Mouse (Mus musculus) limb, embryonic 14.5 days (tissue): ENCODE measurements at regions not wholly inside any gene's neighbourhood (a gene's known extent, or its start where the extent isn't known, plus 50 kb on each side); places are given as distances from the start of the nearest gene placed in this dataset.

Experiments
- ATAC-seq: fragments of 200-750 bp; cut with Nextera tagmentation; 2 replicates; pipeline ENCODE4 v1.8.0; 2017; ENCODE audit warnings: low read depth, moderate number of reproducible peaks, moderate TSS enrichment; ENCODE audit not compliant: low FRiP score
- DNase-seq: peaks from one replicate; pipeline ENCODE4 v3.0.0-alpha.2; 2015; ENCODE audit warnings: low spot score
- H3K27ac ChIP-seq: fragments of 300-500 bp; sonication (generic); replicated peaks from 2 replicates; pipeline ENCODE4 v1.5.1; 2014; ENCODE audit warnings: low read depth, mild to moderate bottlenecking, low read length, moderate library complexity, mixed read lengths
- H3K27me3 ChIP-seq: fragments of 300-500 bp; sonication (generic); 2 replicates; pipeline ENCODE4 v1.6.1; 2014; ENCODE audit warnings: low read length, mixed read lengths; ENCODE audit not compliant: control insufficient read depth, insufficient read depth
- H3K36me3 ChIP-seq: fragments of 300-500 bp; sonication (generic); 2 replicates; pipeline ENCODE4 v1.6.1; 2014; ENCODE audit warnings: mild to moderate bottlenecking, low read length, moderate library complexity, mixed read lengths; ENCODE audit not compliant: control insufficient read depth, insufficient read depth
- H3K4me1 ChIP-seq: fragments of 300-500 bp; sonication (generic); 2 replicates; pipeline ENCODE4 v1.6.1; 2014; ENCODE audit warnings: antibody characterized with exemption, low read length, mixed read lengths; ENCODE audit not compliant: control insufficient read depth, insufficient read depth
- H3K4me2 ChIP-seq: fragments of 300-500 bp; sonication (generic); replicated peaks from 2 replicates; pipeline ENCODE4 v1.6.1; 2014; ENCODE audit warnings: low read depth, mild to moderate bottlenecking, low read length, moderate library complexity; ENCODE audit not compliant: severe bottlenecking
- H3K4me3 ChIP-seq: fragments of 300-500 bp; sonication (generic); replicated peaks from 2 replicates; pipeline ENCODE4 v1.5.1; 2014; ENCODE audit warnings: low read length
- H3K9ac ChIP-seq: fragments of 300-500 bp; sonication (generic); 2 replicates; pipeline ENCODE4 v1.6.1; 2014; ENCODE audit warnings: mild to moderate bottlenecking, low read depth, low read length, moderate library complexity; ENCODE audit not compliant: severe bottlenecking
- H3K9me3 ChIP-seq: fragments of 300-500 bp; sonication (generic); 2 replicates; pipeline ENCODE4 v1.6.1; 2016; ENCODE audit warnings: low read length; ENCODE audit not compliant: control insufficient read depth
- POLR2A ChIP-seq: fragments of 200-500 bp; IDR thresholded peaks from 2 replicates; pipeline ENCODE4 v1.8.0; 2012; ENCODE audit warnings: inconsistent platforms, mild to moderate bottlenecking, moderate library complexity, borderline replicate concordance; ENCODE audit not compliant: insufficient read depth, insufficient read length; ENCODE audit errors: extremely low read depth
- WGBS: fragments of 180-500 bp; shearing (Covaris S2); extraction: QIAGEN DNeasy Blood & Tissue Kit; methylation state at CpG from one replicate; pipeline ENCODE4 v1.1.7; 2014; 5-methylcytosine and 5-hydroxymethylcytosine counted together

DNA sequence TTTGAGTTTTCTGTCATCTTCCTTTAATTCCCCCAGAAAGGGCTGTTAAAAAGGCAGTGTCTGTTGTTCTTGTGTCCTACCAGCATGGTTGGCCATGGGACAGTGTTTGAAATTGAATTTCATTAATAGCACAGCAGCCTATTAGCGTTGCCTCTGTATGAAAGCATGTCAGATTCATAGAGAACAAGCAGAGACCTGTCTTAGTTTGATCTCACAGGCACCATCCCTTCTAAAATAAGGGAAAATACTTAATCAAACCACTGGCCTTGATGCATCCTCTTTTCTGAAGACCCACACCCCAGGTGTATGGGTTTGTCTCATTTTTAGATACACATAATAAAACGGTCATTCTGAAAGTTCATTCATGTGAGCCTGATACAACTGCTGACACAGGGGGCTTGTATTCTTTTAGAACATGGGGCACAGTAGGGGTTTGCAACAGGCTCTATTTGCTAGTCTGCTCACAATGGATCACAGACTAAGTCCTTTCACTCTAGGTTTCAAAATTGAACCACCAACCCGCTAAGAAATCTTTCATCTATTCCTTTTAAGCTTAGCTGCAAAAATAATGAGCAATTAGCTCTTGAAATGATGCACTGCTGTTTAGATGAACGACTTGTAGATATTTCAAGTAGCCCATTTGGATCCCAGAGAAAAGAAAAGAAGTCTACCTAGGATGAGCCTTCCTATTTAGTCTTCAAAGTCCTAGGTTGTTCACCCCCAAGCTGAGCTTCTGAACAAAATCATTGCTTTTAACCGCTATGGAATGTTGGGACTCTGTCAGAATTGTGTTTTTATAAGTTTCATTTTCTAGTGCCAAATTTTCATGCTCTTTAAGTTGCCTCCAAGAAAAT, 591.6 kb upstream of the Pcdh20 start:
- Histone ChIP-seq H3K4me1 (no peaks in the 10 kb centered on the region), H3K36me3 (no peaks in the 10 kb centered on the region), H3K4me3 (no peak overlapping the region), H3K9ac (no peak overlapping the region), H3K9me3 (no peaks in the 10 kb centered on the region), H3K27ac (no peak overlapping the region), H3K4me2 (no peak overlapping the region), H3K27me3 (no peaks in the 10 kb centered on the region)
- DNase-seq, result no peak
- 79% methylated on average over 5 of the region's 5 CpGs for WGBS
- no peak for TF ChIP-seq POLR2A
- ATAC-seq, result no peak

GRCm38 (mm10) chr14:89061319-89061718, 590.1 kb upstream of the Pcdh20 start:
- no peak for DNase-seq
- Histone ChIP-seq H3K4me2 (no peak overlapping the region), H3K27ac (no peak overlapping the region), H3K9ac (no peak overlapping the region), H3K4me1 (no peaks in the 10 kb centered on the region), H3K27me3 (no peaks in the 10 kb centered on the region), H3K4me3 (no peak overlapping the region), H3K9me3 (no peaks in the 10 kb centered on the region), H3K36me3 (no peaks in the 10 kb centered on the region)
- ATAC-seq, result no peak
- 35% methylated on average over 1 of the region's 1 CpGs for whole genome bisulfite sequencing
- TF ChIP-seq POLR2A, result no peak

GRCm38 (mm10) chr14:89034390-89034789, 563.2 kb upstream of the Pcdh20 start:
- Histone ChIP-seq H3K4me1 (no peaks in the 10 kb centered on the region), H3K27ac (no peak overlapping the region), H3K4me2 (no peak overlapping the region), H3K27me3 (no peaks in the 10 kb centered on the region), H3K9ac (no peak overlapping the region), H3K4me3 (no peak overlapping the region), H3K36me3 (no peaks in the 10 kb centered on the region), H3K9me3 (no peaks in the 10 kb centered on the region)
- TF ChIP-seq POLR2A, result no peak
- DNase-seq (no peak), ATAC-seq (no peak)

- Histone ChIP-seq H3K4me3 (no peak overlapping the region), H3K9ac (no peak overlapping the region), H3K4me1 (no peaks in the 10 kb centered on the region), H3K27me3 (no peaks in the 10 kb centered on the region), H3K9me3 (no peaks in the 10 kb centered on the region), H3K4me2 (no peak overlapping the region), H3K27ac (no peak overlapping the region), H3K36me3 (no peaks in the 10 kb centered on the region)
- DNase-seq (no peak), ATAC-seq (no peak)
- WGBS, result 90% methylated on average over 2 of the region's 2 CpGs
- no peak for TF ChIP-seq POLR2A
Measured at GRCm38 (mm10) chr14:89011440-89011839, 540.2 kb upstream of the Pcdh20 start.

DNA sequence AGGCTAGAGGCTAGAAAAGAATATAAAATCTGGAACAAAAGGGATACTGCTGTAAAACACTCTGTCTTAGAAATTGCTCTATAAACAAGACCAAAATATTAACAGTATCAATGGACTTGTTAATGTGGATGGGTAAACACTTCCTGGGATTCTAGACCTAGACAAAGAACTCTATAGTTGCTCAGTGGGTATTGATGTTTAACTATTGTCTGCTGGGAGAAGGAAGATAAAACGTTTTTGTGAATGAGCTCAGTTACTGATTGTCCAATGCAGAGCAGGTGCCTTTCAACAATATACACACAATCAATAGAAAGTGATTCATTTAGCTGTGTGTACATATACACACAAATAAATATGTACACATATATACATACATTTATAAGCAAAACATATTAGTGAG, 538.5 kb upstream of the Pcdh20 start:
- Histone ChIP-seq H3K4me1 (no peaks in the 10 kb centered on the region), H3K36me3 (no peaks in the 10 kb centered on the region), H3K27ac (no peak overlapping the region), H3K9me3 (no peaks in the 10 kb centered on the region), H3K9ac (no peak overlapping the region), H3K4me2 (no peak overlapping the region), H3K4me3 (no peak overlapping the region), H3K27me3 (no peaks in the 10 kb centered on the region)
- WGBS, result 44% methylated on average over 1 of the region's 1 CpGs
- no peak for TF ChIP-seq POLR2A
- no peak for DNase-seq
- no peak for ATAC-seq
